Mouse (Mus musculus) CH12.LX (cell line): ENCODE measurements around the gene Sesn1.

ENCODE experiments used
- EP300 ChIP-seq: IDR thresholded peaks from 2 replicates; pipeline ENCODE4 v1.6.1; 2011; ENCODE audit warnings: low read length, improper control_type of control experiment
- JUN ChIP-seq: IDR thresholded peaks from 2 replicates; pipeline ENCODE4 v1.6.1; 2011; ENCODE audit warnings: low read depth, mild to moderate bottlenecking, low read length, improper control_type of control experiment, moderate library complexity; ENCODE audit not compliant: insufficient read depth
- POLR2A ChIP-seq: IDR thresholded peaks from 2 replicates; pipeline ENCODE4 v1.6.1; 2011; ENCODE audit warnings: low read depth, mild to moderate bottlenecking, improper control_type of control experiment, low read length

GRCm38 (mm10) chr10:41926726-41927125 lies 117.0 kb downstream of the Sesn1 start:
- TF ChIP-seq EP300 (no peak), JUN (no peak), POLR2A (no peak)
